Mouse (Mus musculus) neural tube, embryonic 15.5 days (tissue): ENCODE results near the gene Kif6. TPM values are rescaled to one million over a fixed set of nuclear protein-coding genes. Genes with fewer than 3 reads are reported as not detected.

Source experiments
- ATAC-seq: fragments of 200-750 bp; cut with Nextera tagmentation; 2 replicates; pipeline ENCODE4 v1.8.0; 2017; ENCODE audit warnings: mild to moderate bottlenecking, moderate TSS enrichment, moderate library complexity; ENCODE audit not compliant: low FRiP score
- H3K27ac ChIP-seq: fragments of 300-500 bp; sonication (generic); replicated peaks from 2 replicates; pipeline ENCODE4 v1.5.1; 2015; ENCODE audit warnings: mild to moderate bottlenecking, inconsistent platforms
- H3K27me3 ChIP-seq: fragments of 300-500 bp; sonication (generic); replicated peaks from 2 replicates; pipeline ENCODE4 v1.6.1; 2015; ENCODE audit warnings: inconsistent platforms
- H3K36me3 ChIP-seq: fragments of 300-500 bp; sonication (generic); 2 replicates; pipeline ENCODE4 v1.6.1; 2015; ENCODE audit warnings: inconsistent platforms
- H3K4me1 ChIP-seq: fragments of 300-500 bp; sonication (generic); 2 replicates; pipeline ENCODE4 v1.6.1; 2015; ENCODE audit warnings: inconsistent platforms
- H3K4me2 ChIP-seq: fragments of 300-500 bp; sonication (generic); 2 replicates; pipeline ENCODE4 v1.6.1; 2015; ENCODE audit warnings: inconsistent platforms, mild to moderate bottlenecking, moderate library complexity
- H3K4me3 ChIP-seq: fragments of 300-500 bp; sonication (generic); replicated peaks from 2 replicates; pipeline ENCODE4 v1.5.1; 2015; ENCODE audit warnings: mild to moderate bottlenecking, inconsistent platforms
- H3K9ac ChIP-seq: fragments of 300-500 bp; sonication (generic); replicated peaks from 2 replicates; pipeline ENCODE4 v1.6.1; 2015; ENCODE audit warnings: mild to moderate bottlenecking, inconsistent platforms
- H3K9me3 ChIP-seq: fragments of 300-500 bp; sonication (generic); replicated peaks from 2 replicates; pipeline ENCODE4 v1.6.1; 2016; ENCODE audit warnings: inconsistent platforms
- WGBS: fragments of 180-500 bp; shearing (Covaris S2); methylation state at CpG from one replicate; pipeline ENCODE4 v1.1.7; 2015; ENCODE audit warnings: mixed read lengths; 5-methylcytosine and 5-hydroxymethylcytosine counted together
- polyA plus RNA-seq: library from polyadenylated mRNA; unstranded; fragments of >200 nt; fragmentation: Nextera tagmentation; extraction: Ambion mirVana; gene quantifications from 2 replicates; pipeline ENCODE4 v1.2.1, GENCODE M21; 2015

Kif6 gene
- polyA plus RNA-seq = 2.1 and 3.7 TPM in 2 replicates

DNA sequence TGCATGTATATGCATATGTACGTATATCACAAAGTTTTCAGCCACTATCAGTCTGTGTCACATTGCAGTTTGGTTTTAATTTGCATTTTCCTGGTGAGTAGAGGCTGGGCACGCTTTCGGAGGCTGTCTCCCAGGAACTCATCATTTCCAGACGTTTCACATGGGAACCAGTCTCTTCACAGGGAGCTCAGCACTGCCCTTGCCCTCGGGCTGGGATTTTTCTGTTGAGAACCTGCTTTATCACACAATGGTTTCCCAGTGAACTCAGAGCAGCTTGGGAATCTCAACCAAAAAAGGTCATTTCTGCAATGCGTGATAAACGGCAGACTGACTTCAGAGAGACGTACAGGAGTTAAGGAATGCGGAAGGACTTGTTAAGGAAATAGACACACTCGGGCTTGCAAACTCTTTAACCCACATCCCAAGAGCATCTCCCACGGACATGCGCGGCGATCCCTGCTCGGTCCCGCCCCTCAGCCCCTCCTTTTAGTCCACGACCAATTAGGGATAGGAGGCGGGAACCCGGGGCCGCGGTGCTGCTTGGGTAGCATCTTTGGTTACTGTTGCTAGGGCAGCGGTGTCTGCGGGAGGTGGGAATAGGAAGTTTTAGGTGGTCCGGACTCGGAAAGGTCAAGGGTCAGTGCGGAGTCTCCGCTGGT is at the start of gene Kif6:
Kif6 (plus strand) TSS at position 560 of the 659 bp plus-strand sequence.
- 2% methylated on average over 27 of the region's 27 CpGs for WGBS

DNA sequence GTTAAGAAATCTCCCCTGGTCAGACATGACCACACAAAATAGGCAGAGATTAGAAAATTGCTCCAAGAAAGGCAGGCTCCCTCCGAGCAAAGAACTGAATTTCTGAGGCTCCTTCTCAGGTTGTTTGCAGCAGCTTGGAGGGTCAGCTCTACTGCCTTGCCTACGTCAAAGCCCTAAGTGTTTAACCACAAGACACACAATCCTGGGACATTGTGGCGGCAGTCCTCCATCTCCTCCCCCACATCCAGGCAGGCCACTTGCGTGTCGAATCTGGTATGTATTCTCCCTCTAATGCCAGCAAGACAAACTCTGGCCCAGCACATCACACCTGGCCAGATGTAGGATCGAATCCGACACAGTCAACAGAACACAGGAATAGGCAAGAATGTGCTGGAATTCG is 46.2 kb upstream of the Kif6 start:
- Histone ChIP-seq H3K36me3 (no peaks in the 10 kb centered on the region), H3K9ac (no peak overlapping the region), H3K27ac (no peak overlapping the region), H3K4me1 (peaks cover 11% of the 10 kb centered on the region), H3K9me3 (no peaks in the 10 kb centered on the region), H3K4me2 (no peak overlapping the region), H3K4me3 (no peak overlapping the region), H3K27me3 (no peaks in the 10 kb centered on the region)
- WGBS = 78% methylated on average over 8 of the region's 8 CpGs
- no peak for ATAC-seq

More for the DNA sequence above, at the start of gene Kif6:
- Histone ChIP-seq H3K36me3 (no peaks in the 10 kb centered on the region), H3K4me1 (peaks cover 15% of the 10 kb centered on the region), H3K27me3 (no peaks in the 10 kb centered on the region), H3K4me3 (peak within 1 kb of the TSS; percentile 69), H3K27ac (peak within 1 kb of the TSS; percentile 75), H3K4me2 (peak within 1 kb of the TSS; percentile 96), H3K9me3 (no peaks in the 10 kb centered on the region), H3K9ac (peak within 1 kb of the TSS; percentile 64)
- ATAC-seq = peak; percentile 97

DNA sequence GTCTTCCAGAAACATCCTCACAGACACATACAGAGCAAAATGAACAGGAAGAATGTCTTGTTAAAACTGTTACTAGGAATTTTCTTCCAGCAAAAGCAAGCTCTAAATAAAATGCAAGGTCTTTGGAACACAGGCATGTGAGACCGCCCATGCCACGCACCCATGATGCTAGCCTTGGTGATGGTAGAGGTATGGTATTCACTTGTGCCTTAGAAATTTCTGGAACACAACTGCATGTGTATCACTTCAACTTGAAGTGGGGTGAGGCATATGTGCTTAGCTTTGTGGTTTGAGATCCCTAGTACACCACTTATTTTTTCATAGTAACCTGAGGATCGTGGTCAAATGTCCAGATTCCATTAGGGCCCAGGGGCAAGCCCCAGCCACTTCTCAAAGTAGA is 37.6 kb upstream of the Kif6 start:
- Histone ChIP-seq H3K4me1 (no peaks in the 10 kb centered on the region), H3K9ac (no peak overlapping the region), H3K36me3 (no peaks in the 10 kb centered on the region), H3K9me3 (no peaks in the 10 kb centered on the region), H3K4me2 (no peak overlapping the region), H3K27ac (no peak overlapping the region), H3K4me3 (no peak overlapping the region), H3K27me3 (no peaks in the 10 kb centered on the region)
- 97% methylated on average over 3 of the region's 3 CpGs for WGBS
- ATAC-seq = no peak

DNA sequence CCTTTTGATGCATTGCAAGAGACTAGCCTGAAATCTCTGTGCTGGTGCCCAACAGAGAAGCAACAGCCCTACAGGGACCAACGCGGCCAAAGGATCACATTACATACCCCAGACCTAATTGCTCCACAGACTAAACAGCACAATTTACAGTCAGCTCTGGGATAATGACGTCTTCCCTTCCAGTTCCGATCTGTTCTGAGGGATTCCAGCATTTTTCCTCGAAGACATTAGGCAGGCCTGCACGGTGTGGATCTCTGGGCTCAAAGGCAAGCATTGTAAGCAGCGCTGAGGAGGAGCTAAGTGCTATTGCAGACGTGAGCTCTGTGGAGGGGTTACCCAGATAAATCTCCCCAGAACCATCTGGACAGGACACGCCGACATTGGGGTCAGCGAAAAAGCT is 32.5 kb upstream of the Kif6 start:
- Histone ChIP-seq H3K4me3 (no peak overlapping the region), H3K9me3 (no peaks in the 10 kb centered on the region), H3K4me2 (no peak overlapping the region), H3K9ac (no peak overlapping the region), H3K4me1 (no peaks in the 10 kb centered on the region), H3K27ac (no peak overlapping the region), H3K36me3 (no peaks in the 10 kb centered on the region), H3K27me3 (no peaks in the 10 kb centered on the region)
- WGBS = 33% methylated on average over 11 of the region's 11 CpGs
- no peak for ATAC-seq

DNA sequence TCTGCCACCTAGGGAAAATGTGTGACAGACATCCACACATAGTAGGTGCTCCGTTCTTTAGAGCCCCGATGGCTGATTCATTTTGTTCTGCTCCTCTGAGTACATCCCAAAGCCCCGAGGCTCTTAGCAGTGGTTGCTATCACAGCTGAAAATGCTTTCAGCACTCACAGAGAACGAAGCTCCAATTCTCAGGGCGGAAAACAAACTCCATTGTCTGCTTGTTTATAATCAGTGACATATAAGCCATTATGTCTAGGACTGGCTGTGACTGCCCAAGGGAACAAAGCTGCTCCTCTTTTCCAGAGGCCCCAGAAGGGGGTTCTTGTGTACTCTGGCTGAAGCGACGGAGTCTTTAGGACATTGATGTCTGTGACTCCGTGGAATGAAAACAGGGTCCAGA is 24.9 kb upstream of the Kif6 start:
- Histone ChIP-seq H3K27me3 (no peaks in the 10 kb centered on the region; the same call in 1 of the 2 replicates), H3K36me3 (no peaks in the 10 kb centered on the region), H3K4me3 (no peak overlapping the region), H3K27ac (no peak overlapping the region), H3K9me3 (no peaks in the 10 kb centered on the region), H3K4me2 (no peak overlapping the region), H3K9ac (no peak overlapping the region), H3K4me1 (peaks cover 9% of the 10 kb centered on the region; the same call in 1 of the 2 replicates)
- 16% methylated on average over 8 of the region's 8 CpGs for WGBS
- ATAC-seq = no peak

DNA sequence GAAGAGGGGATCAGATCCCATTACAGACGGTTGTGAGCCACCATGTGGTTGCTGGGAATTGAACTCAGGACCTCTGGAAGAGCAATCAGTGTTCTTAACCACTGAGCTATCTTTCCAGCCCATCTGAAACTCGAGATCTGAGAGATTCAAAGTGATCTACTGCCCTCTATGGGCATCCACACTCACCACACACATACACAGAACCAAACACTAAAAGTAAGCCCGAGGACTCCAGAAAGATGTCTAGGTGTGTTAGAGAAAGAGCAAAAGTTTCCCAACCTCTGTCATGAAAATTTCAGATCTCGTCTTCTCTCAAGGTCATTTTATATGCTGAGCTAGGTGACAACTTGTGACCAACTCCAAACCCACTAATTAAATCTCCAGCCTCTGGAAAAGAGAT is 9.5 kb upstream of the Kif6 start:
- no peak overlapping the region for H3K4me2 ChIP-seq
- H3K27ac ChIP-seq = no peak overlapping the region
- H3K36me3 ChIP-seq = no peaks in the 10 kb centered on the region
- H3K4me1 ChIP-seq = peaks cover 2% of the 10 kb centered on the region; the same call in 1 of the 2 replicates
- no peaks in the 10 kb centered on the region for H3K27me3 ChIP-seq
- ATAC-seq = no peak
- no peak overlapping the region for H3K9ac ChIP-seq
- WGBS = 91% methylated on average over 4 of the region's 4 CpGs
- no peaks in the 10 kb centered on the region for H3K9me3 ChIP-seq
- no peak overlapping the region for H3K4me3 ChIP-seq

DNA sequence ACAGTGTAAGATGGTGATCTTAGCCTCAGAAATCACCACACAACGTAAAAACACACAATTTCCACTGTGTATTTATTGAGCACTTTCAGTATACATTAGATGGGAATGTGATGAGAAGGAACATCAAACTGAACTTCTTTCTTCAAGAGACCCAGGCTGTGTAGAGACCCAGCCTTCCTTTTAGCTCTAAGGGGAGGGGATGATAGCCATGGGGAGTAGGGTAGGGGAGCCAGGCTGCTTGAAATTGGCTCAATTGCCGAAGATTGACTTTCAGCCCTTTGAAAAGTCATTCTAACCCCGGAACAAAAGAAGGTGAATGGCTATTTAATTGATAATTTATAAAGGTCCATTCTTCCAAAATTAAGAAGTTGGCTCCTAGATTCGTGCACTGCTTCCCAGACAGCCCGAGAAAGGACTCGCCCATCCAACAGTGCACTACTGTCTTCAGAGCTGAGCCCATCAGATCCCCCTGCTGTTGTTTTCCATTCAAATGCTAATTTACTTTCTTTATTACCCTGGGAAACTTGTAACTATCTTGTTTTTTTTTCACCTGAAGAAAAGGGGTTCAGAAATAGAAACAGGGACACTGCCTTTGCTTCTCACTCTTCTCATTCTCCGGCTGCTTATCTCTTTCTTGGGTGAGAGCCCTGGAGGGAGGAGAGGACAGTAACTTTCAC is 7.4 kb upstream of the Kif6 start:
- 19% methylated on average over 7 of the region's 7 CpGs for WGBS
- no peaks in the 10 kb centered on the region for H3K9me3 ChIP-seq
- no peak overlapping the region for H3K4me3 ChIP-seq
- H3K27ac ChIP-seq = peak overlapping the region; percentile 61; the same call in 1 of the 2 replicates
- no peak overlapping the region for H3K9ac ChIP-seq
- no peaks in the 10 kb centered on the region for H3K27me3 ChIP-seq
- H3K36me3 ChIP-seq = no peaks in the 10 kb centered on the region
- 0 out of 2 replicates have a peak overlapping the region, but pooled peaks have one; percentile 5 for H3K4me2 ChIP-seq
- peaks cover 3% of the 10 kb centered on the region; the same call in 1 of the 2 replicates for H3K4me1 ChIP-seq
- ATAC-seq = peak; percentile 83

DNA sequence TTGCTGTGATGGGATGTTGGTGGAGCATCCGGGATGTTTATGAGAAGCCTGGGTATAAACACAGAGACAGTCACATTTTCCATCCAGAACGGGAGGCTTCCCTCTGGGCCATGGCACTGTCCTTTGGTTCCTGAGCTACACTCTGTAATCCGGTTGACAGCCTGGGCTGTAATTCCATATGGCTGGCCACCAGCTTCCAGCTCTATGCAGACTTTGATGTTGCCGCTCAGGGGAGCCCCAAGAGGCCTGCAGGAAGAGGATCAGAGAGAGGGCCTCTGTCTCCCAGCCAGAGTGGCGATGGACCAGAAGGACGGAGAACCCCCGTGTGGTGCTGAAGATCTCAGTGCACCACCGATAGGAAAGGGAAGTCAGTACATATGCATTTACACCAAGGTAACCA is 4.6 kb upstream of the Kif6 start:
- H3K27me3 ChIP-seq = no peaks in the 10 kb centered on the region
- H3K36me3 ChIP-seq = no peaks in the 10 kb centered on the region
- no peak overlapping the region for H3K9ac ChIP-seq
- no peak overlapping the region for H3K27ac ChIP-seq
- ATAC-seq = no peak
- no peak overlapping the region for H3K4me2 ChIP-seq
- 54% methylated on average over 8 of the region's 8 CpGs for WGBS
- H3K4me1 ChIP-seq = peaks cover 10% of the 10 kb centered on the region
- H3K9me3 ChIP-seq = no peaks in the 10 kb centered on the region
- H3K4me3 ChIP-seq = no peak overlapping the region

DNA sequence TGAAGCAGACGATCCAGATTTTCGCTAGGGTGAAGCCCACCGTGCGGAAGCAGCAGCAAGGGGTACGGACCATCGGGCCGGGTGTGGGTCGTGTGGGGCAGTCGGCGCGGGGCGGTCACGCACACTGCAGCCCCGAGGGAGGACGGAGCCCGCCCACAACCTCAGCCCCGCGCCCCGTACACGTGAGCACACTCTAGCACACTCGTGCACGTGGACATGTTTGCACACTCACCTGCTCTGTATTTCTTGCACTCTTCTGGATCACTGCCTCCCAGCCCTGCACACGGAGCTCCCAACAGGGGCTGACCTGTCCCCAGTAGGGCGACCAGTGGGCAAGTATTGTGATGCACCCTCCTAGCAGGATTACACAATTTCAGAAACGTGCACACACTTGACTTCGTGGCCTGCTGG is 310 bp downstream of the Kif6 start:
- no peaks in the 10 kb centered on the region for H3K36me3 ChIP-seq
- peak overlapping the region; percentile 69 for H3K27ac ChIP-seq
- no peaks in the 10 kb centered on the region for H3K9me3 ChIP-seq
- H3K27me3 ChIP-seq = no peaks in the 10 kb centered on the region
- H3K4me2 ChIP-seq = peak overlapping the region; percentile 96
- peaks cover 15% of the 10 kb centered on the region for H3K4me1 ChIP-seq
- 1% methylated on average over 26 of the region's 26 CpGs for WGBS
- peak overlapping the region; percentile 69 for H3K4me3 ChIP-seq
- H3K9ac ChIP-seq = peak overlapping the region; percentile 64
- ATAC-seq = peak; percentile 85

DNA sequence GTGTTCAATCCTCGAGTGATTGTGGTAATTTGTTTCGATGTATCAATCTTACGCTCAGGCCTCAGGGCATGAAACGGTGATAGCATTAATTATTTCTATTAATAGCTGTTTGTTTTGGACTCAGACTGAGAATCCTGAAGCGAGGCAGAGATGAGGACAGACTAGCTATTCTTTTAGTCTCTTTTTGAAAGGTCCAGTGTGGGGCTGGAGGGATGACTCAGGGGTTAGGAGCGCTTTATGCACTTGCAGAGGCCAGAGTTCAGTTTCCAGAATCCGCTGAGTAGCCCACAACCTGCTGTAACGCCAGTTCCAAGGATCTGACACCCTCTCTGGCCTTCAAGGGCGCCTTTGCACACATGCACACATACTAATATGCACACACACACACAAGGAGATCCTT is 9.6 kb downstream of the Kif6 start:
- no peaks in the 10 kb centered on the region for H3K27me3 ChIP-seq
- no peak overlapping the region for H3K9ac ChIP-seq
- H3K4me1 ChIP-seq = no peaks in the 10 kb centered on the region
- 60% methylated on average over 9 of the region's 9 CpGs for WGBS
- no peak overlapping the region for H3K4me3 ChIP-seq
- no peaks in the 10 kb centered on the region for H3K36me3 ChIP-seq
- ATAC-seq = no peak
- H3K9me3 ChIP-seq = no peaks in the 10 kb centered on the region
- H3K4me2 ChIP-seq = no peak overlapping the region
- no peak overlapping the region for H3K27ac ChIP-seq

DNA sequence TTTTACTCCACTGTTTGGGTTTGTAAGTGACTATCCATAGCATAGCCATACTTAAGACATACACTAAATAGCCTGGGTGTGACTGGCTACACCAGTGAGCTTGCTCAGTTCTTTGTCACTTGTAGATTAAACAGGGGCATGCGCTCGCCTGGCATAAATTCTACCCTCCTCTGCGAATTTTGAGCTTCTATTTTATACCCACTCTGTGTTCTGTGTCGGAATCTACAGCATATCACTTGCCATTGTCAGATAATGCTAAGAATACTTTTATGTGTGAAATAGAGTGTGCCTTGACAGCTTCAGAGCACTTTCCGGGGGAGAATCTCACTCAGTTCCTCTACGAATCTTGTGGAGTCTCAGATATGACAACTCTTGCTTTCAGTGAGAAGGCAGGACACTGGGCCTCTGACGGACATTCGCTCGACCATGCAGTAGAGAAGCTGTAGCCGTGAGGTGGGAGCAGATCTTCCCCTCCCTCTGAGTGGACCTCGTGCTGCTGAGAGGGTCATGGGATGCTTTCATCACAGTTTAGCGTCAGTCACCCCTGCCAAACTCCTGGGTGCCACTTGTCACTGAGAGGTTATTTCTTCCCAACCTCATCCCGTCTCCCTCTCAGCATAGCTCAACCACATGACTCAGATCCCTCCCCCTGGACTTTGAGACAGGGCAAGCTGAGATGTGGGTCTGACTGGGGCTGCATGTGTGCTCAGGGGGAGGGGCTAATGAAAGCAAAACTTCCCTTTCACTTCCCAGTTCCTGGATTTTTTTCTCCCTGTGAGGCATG is 12.3 kb downstream of the Kif6 start:
- no peak for ATAC-seq
- Histone ChIP-seq H3K36me3 (no peaks in the 10 kb centered on the region), H3K27me3 (no peaks in the 10 kb centered on the region), H3K4me1 (no peaks in the 10 kb centered on the region), H3K9me3 (no peaks in the 10 kb centered on the region), H3K9ac (no peak overlapping the region), H3K27ac (no peak overlapping the region), H3K4me3 (no peak overlapping the region), H3K4me2 (no peak overlapping the region)
- WGBS = 86% methylated on average over 13 of the region's 13 CpGs
